Mouse (Mus musculus) CH12F3 (cell line): ENCODE measurements around the gene Arhgap30.

Experiments
- in situ Hi-C: fragments of 300-500 bp; cut with MboI; formaldehyde crosslinking; loops from 2 replicates; pipeline ENCODE4 v1.14.3; 2020; ENCODE audit warnings: low sequenced_read_pairs

Arhgap30 gene

DNA sequence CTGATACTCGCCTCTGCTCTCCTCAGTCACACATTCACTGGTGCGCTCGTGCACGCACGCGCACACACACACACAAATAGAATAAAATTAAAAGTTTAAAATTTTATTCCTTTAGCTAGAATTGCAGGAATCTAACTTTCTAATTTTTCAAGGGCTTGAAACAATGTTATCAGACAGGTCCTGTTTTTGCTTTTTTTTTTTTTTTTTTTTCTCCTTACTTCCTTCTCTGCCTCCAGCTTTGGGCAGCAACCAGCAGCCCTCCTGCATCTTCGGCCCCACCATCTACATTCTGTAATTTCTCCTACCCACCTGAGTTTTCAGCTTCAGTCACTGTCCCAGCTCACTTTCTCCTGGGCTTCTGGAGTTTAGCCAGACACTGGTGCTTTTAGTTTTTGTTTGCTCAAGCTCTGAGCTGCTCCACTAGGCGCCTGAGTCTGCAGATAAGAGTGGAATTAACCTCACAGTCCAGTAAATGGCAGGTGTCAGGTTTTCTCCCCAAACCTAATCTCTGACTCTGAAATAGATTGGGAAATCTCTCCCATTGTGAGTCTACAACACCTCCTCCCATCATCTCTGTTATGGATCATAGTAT, 33.8 kb downstream of the Arhgap30 start:
- in situ Hi-C loops: no loop called here

DNA sequence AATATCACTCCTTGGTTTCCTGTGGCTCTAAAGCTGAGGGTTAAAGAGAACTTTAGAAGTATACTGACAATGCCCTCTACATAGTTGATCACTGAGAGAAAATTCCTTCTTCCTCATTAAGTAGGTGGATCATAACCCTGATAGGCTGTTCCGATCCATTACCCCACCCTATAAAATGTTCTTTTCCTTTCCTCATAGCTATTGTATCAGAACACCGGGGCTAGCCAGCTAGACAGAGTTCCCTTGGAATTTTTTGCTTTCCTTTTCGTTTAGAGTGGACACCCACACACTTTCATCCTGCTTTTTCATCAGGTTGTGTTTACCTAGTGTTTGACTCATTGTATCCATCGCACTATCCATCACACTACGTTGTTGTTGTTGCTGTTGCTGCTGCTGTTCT, 35.9 kb downstream of the Arhgap30 start:
- in situ Hi-C loops: no loop called here

DNA sequence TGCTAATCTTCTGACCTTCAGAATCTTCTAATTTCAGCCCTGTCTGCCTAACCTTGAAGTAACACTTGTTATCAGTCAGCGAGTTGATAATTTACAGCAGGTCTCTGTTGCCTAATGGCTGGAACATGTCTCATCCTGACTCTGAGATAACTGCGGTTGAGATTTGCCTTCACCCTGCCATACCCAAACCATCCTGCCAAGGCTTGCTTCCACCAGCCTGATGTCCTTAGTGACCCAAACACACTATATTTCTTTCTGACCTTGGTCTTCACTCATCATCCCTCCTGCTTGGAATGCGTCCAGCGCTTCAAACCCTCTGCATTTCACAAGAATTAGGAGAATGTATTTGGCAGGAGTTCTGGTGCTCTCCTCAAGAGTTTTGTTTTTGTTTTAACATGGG, 36.4 kb downstream of the Arhgap30 start:
- in situ Hi-C loops: no loop called here

DNA sequence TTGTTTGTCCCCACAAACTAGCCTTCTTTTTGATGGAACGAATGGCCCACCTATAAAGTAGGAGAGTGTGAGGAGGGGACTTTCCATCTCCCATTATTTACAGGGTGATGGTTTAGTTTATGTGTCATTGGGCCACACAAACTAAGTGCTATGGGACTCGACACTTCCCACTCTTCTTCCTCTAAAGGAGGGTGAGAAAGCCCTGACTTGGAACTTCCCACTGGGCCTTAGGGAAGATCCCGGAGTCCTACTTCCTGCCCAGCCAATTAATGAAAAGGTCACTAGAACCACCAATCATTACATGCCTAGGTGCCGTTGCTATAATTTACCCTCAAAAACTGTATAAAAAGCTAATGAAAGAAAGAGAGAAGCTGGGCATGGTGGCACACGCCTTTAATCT, 43.4 kb downstream of the Arhgap30 start:
- in situ Hi-C loops: no loop called here

DNA sequence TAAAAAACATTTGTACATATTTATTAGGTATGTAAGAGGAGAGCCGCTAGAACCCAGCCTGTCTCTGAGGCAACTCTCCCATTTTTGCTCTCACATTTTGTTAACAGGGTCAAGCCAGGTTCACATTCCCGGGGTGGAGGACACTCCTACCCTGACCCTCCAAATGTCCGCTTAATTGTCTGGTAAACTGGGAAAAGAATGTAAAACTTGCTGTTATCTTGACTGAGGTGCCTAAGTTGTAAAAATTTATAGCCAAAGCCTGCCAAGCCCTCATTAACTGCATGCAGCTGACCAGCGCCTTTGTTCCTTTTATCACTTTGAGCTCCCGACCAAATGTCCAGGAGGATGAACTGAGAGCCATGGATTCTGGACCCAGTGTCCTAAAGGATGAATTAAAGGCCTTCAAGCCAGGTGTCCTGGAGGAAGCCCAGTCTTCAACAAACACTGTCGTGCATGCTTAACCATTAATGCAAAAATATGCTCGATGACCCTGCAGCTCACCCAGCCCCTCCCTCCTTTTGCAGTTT, 46.6 kb downstream of the Arhgap30 start:
- in situ Hi-C loops: no loop called here

DNA sequence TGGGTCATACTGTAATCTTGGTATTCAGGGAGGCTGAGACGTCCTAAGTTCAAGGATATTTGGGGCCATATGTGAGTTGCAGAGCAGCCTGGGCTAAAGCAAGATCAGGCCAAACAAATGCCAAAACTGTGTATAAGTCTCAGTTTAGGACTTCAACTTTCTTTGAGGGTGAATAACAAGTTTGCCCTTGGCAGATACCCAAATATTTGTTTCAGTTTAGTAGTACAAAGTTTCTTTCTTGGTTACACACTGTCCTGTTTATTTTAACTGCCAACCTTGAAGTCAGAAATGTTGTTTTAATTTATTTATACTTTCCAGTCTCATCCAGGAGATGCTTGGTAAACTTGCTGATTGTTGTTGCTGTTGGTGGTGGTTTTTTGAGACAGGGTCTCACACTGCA, 47.2 kb downstream of the Arhgap30 start:
- in situ Hi-C loops: no loop called here

DNA sequence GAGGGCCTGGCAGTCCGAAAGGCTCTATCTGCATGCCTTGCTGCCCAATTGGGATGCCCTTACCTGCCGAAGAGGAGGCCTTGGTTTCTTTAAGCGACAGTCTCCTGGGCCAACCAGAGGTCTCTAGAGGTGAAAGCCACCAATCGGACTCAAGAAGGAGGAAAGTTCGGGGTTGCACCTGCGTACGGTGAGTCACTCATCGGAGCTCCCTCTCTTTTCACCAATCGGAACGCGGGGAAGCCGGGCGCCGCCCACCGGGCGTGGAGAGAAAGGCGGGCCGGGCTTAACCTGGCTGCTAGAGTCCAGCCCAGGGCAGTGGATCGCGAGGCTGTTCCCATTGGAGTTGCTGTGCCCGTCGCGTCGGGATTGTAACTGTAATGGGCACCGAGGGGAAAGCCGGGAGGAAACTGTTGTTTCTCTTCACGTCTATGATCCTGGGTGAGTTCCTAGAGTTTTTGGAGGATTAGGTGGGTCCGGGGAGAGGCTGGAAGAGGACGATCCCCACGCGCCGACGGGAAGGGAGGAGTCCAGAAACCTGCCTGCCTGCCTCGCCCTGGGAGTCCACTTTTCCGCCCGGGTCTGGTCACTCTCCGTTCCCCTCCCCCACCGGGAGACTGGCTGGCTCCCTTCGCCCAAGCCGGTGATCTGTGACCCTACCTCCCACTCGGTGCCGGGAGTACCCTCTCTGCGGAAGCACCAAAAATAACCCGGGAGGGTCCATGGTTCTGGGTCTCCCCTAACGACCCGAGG, 48.7 kb downstream of the Arhgap30 start, which contains the start of gene F11r:
F11r (plus strand) TSS at position 272 of the 750 bp plus-strand sequence.
- in situ Hi-C loops: no loop called here

DNA sequence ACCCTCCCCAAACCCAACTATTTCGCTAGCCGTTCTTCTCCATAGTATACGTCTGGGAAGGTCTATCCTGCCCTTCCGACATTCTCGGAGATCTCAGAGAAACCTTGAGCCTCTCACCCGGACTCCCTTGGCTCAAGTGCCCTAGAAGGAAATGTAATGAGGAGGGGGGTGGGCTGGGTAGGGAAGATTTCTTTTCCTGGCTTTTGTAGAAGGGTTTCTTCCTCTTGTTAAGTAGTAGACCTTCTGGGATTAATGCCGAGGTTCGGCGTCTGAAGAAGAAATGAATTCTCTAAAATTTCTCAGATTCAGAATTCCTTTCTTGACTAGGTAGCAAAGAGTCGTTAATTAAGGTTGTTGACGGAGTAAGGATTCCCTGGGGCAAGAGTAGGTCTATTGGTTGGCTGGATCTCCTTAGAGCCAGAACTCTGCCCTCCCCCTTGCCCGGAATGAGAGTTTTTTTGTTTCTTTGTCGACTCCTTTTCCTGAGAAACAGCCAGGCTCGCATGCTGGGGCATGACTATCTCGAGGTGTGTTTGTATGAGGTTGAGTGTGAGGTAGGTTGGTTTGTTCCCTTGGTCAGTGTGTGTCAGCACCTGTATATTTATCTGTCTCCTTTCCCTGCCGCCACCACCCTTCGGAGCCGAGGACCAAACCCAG, 49.4 kb downstream of the Arhgap30 start:
- in situ Hi-C loops: no loop called here

DNA sequence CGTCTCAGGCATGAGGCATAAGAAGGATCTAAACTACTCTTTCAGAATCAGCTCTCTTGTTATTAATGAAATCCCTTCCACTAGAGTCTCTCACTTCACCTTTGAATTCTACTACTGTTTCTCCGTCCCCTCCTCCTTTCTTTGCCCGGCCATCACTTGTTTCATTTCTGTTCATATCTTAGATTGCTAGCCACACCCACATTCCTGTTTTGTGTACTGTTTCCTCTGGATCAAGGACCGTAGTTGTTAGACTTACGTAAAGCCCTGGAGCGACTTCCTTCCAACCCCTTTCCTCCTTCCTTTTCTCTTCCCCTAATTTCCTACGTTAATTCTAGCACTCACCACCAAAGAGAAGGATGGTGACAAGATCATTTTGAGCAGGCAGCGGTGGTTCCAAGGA, 50.3 kb downstream of the Arhgap30 start:
- in situ Hi-C loops: no loop called here

DNA sequence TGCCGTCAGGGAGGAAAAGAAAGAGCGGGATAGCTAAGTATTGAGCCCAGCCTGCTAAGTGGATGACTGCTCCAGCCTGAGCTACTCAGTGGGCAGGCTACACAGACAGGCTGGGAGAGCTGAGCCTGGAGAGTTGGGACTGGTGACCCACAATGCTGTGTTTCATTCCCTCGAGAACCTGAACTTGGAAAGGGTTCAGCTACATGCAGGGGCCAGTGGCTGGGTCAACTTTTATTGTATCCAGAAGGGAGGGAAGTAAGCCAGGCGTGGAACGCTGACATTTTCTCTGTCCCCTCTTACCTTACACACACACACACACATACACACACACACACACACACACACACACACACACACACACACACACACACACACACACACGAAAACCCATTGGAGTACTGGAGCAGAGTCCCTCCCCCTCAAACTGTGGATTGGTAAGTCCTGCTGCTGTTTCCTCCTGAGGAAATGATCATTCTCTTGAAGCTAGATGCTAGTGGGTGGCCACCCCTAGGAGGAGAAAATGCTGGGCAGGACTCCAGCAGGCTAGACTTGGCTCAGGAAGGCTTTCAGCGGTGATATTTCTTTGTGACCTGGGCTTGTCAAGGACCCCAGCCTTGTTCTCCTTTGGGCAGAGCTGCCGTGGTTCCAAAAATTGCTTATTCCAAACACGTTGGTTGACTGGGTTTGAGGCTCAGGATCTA, 51.4 kb downstream of the Arhgap30 start:
- in situ Hi-C loops: no loop called here

DNA sequence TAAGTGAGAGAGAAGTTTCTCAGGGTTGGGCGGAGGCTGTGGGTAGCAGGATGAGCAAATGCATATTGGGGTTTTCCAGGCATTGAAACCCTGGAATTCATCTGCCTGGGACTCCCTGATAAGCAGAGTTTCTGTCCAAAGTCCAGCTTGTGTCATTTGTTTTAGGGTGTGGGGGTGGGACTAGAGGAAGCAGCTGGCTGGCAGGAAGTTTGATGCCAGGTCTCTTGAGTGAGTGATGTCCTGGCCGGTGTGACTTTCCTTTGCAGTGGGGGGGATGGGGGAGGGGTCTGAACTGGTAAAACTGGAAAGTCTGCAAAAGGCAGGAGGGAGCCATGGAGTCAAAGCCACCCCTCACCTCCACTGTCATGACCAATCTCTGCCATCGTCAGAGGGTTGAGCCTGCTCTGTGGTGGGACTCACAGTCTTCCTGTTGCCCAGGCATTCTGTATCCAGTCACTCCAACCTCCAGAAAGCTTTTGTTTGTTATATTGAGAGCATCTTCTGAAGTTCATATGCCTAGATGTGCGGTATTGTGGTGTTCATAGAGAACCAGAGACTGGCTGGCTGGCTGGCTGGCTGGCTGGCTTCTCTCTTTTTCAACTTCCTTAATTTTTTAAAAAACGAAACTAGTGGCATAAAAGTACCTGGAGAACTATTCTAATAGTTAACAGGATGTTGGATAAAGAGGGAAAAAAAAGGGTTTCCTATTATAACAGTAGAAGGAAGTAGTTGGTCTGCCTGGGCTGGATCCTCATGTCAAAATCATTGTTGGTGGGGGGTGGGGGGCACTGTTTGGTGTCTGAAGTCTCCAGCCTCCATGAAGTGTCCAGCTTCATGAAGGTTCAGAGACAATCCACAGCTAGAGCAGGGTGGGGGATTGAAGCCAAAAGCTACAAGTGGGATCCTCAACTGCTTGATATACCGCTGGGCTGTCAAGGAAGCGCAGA, 53.0 kb downstream of the Arhgap30 start:
- in situ Hi-C loops: no loop called here

DNA sequence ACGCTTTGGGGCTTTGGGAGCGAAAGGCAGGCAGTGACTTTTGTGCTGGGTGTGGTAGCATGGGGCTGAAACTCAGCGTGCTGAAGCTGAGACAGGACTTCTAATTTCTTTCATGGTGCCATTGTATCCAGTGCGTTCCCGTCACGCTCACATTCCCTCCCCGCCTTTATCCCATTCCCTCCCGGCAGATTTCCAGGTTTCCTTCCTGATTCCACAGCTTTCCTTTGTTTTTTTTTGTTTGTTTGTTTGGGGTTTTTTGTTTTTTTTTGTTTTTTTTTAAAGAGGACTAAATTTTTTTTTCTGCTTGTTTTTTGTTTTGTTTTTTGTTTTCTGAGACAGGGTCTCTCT, 53.6 kb downstream of the Arhgap30 start:
- in situ Hi-C loops: no loop called here

DNA sequence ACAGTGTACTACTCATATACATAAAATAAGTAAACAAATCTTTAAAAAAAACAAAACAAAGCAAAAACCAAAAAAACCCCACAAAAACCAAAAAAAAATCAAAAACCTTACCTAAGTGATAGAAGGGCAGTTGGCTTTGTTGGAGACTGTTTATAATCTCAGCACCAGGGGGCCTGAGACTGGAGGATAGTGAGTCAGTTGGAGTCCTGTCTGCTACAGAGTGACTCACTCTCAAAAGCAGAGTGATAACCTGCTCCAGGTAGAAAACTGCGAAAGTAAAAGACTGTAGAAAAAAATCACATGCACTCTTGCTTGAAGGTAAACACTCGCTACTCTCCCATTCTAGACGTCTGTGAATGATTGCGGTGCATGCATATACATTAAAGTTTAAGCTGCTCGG, 56.3 kb downstream of the Arhgap30 start:
- in situ Hi-C loops: no loop called here

DNA sequence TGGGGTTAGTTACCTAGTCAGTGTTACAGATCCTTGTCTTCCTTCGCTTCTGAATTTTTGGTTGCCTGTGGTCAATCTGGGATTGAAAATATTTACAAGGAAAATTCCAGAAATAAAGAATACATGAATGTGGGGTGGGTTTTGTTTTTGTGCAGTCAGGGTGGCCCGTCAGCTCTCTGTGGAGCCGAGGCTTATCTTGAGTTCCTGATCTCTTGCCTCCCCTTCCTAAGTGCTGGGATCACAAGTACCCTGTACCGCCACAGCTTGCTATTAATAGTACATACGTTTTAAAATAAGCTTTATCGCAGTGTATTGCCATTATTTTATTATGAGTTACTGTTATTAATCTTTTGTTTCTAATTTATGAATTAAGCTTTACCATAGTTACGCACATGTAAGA, 58.1 kb downstream of the Arhgap30 start:
- in situ Hi-C loops: no loop called here

DNA sequence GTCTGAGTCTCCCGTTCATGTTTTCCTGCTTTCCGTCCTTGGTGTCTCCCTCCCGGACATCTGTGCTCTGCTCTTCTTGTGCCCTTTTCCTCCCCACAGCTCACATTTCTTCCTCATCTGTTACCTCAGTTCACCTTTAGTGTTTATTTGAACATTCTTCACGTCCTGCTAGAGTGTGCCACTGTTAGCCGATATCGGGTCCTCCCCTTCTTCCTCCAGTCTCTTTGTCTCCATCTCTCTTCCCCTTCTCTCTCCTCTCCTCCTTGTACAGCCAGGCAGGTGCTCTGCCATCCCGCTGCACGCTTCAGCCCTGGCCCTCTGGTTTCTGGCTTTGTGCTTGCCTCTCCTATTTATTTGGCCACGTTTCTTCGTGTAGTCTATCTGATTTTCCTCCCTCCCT, 58.9 kb downstream of the Arhgap30 start:
- in situ Hi-C loops: no loop called here

DNA sequence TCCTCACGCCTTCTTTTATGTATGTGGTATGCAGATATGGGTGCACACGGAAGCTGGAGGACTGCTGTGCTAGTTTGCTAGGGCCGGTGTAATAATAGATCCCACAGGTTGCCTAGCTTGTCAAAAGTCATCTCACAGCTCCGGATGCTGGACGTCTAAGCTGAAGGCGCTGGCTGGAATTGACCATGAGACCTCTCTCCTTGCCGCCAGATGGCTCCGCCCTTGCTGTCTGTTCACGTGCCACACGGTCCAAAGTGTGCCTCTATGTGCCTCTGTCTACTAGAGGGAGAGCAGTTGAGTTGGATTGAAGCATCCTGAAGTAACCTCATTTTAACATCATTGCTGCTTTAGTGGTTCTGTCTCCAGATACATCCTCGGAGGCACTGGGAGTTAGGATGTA, 61.3 kb downstream of the Arhgap30 start:
- in situ Hi-C loops: no loop called here

DNA sequence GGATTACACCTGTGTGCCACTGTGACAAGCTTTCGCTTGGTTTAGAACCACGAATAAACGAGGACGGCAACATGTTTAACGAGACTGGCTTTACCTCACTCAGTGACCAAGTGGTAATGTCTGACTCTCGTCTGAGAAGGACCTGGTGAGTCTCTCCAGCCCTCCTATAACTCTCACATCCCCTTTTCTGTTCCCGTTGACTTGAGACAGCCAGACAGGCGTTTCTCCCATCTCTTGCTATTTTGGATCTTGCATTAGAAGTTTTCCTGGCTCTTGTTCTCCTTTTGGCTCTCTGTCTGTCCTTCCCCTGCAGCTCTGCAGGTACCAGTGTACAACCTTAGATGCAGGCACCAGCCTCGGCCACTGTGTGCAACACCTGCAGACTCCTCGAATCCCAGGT, 62.2 kb downstream of the Arhgap30 start:
- in situ Hi-C loops: no loop called here

DNA sequence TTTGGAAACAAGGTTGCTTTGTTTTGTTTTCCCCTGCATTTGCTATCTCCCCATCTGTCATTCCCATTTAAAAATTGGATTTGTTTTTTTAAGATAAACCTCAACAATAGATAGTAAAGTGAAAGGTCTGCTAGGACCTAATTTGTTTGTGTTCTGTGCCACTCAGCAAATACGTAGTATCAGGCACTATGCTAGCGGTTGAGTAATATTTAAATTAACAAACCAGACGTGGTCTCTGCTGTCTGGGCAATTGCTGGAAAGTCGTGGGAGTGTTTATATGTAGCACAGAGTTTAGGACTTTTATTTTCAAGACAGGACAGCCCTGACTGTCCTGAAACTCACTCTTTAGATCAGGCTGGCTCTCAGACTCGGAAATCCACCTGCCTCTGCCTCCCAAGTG, 63.8 kb downstream of the Arhgap30 start:
- in situ Hi-C loops: no loop called here

DNA sequence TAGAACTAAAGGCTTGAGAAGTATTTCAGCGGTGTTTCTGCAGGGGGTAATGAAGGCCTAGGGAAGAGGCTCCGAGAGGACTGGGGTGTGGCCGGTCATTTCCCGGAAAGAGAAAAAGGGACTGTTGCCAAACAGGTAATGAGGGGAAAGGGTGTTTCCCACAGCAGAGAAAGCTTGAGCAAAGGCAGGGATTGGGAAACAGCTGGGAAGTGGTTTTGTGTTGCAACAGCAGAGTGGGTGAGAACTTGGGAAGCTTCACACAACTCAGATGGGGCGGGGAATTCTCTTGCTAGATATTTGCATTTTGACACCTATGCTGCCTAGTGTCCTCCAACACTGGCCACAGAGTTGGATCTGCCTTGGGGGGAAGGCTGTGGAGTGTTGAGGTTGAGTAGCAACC, 64.2 kb downstream of the Arhgap30 start:
- in situ Hi-C loops: no loop called here

DNA sequence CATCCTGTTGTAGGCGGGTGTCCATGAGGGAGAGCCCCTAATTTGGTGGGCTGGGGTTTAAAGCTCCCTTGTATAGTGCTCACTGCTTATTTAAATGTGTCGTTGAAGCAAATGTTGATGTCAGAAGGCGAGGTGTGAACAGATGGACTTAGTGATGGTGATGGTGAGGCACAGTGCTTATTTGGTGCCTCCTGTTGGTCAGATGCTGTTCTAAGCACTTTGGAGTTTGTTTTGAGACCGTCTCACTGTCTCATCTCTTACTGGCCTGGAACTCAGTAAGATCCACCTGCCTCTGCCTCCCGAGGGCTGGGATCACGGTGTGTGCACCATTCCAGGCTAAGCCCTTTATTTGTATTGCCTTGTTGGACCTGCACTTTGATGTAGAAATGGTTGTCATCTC, 66.2 kb downstream of the Arhgap30 start:
- in situ Hi-C loops: no loop called here
